Mouse (Mus musculus): ENCODE measurements at regions not wholly inside any gene's neighbourhood (a gene's known extent, or its start where the extent isn't known, plus 50 kb on each side); places are given as distances from the start of the nearest gene placed in this dataset.
A peak's percentile ranks its signal among the peaks of the same experiment; 100 is the strongest.

DNA sequence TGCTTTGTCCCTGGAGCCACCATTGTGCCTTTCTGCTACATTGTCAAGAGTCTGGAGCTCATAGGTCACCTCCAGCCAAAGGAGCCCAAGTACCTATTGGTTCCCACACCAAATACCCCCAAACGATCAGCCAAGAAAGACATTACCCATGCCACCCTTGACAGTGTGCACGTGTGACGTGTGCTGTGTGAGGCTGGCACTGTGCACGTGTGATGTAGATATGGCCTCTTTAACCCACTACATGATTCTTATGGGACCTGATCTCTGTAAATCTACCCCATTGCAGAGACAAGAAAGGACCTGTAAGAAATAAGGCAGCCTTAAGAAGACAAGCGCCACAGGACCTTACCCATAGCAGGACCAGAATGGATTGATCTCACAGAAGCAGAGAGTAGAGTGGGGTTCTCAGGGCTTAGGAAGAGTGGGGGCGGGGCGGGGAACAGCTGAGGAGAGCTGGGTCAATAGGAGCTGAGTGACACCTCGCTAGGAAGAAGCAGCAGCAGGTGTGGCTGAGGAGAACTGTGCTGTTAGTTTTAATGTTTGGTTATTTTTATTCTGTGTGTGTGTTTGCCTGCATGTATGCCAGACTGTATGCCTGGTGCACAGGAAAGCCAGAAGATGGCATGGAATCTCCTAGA is 331.5 kb upstream of the 3110018I06Rik start:
- no peaks in the 10 kb centered on the region for H3K36me3 ChIP-seq (ENCODE audit: control insufficient read depth, insufficient read depth, low read length)
- WGBS, result 84% methylated on average over 8 of the region's 8 CpGs
- no peaks in the 10 kb centered on the region for H3K27me3 ChIP-seq (ENCODE audit: control insufficient read depth, insufficient read depth, low read depth, low read length)
- no peaks in the 10 kb centered on the region for H3K9me3 ChIP-seq (replicated peaks; ENCODE audit: control insufficient read depth, low read length, poor library complexity, severe bottlenecking)
- H3K4me3 ChIP-seq (ENCODE audit: low read depth, low read length), result no peak overlapping the region
- H3K4me2 ChIP-seq (ENCODE audit: low read length), result no peak overlapping the region
- no peak overlapping the region for H3K27ac ChIP-seq (ENCODE audit: low read length)
- no peaks in the 10 kb centered on the region; the same call in 1 of the 2 replicates for H3K4me1 ChIP-seq (ENCODE audit: control insufficient read depth, insufficient read depth, low read length)
- no peak for ATAC-seq
- H3K9ac ChIP-seq (ENCODE audit: low read depth, low read length), result no peak overlapping the region

DNA sequence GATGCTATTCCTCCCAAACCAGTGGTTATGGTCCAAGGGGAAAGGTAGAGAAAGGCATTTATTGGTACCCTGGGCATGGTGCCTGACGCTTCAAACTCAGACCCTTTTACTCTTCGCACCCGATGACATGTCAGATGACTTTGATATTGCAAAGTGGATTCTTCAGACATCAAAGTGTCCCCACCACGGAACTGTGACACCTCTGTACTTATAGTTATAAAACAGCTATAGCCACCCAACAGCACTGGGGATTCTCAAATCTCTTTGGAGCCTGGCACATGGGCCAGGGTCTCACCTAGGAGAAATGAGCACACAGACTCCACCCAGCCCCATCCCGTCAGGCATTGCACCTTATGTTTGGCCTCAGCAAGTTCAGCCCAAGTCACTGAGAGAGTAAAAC is 329.3 kb upstream of the 3110018I06Rik start:
- 85% methylated on average over 5 of the region's 5 CpGs for WGBS
- no peaks in the 10 kb centered on the region for H3K27me3 ChIP-seq (ENCODE audit: control insufficient read depth, insufficient read depth, low read depth, low read length)
- no peaks in the 10 kb centered on the region for H3K9me3 ChIP-seq (replicated peaks; ENCODE audit: control insufficient read depth, low read length, poor library complexity, severe bottlenecking)
- H3K9ac ChIP-seq (ENCODE audit: low read depth, low read length), result no peak overlapping the region
- no peaks in the 10 kb centered on the region; the same call in 1 of the 2 replicates for H3K4me1 ChIP-seq (ENCODE audit: control insufficient read depth, insufficient read depth, low read length)
- no peak overlapping the region for H3K27ac ChIP-seq (ENCODE audit: low read length)
- ATAC-seq, result no peak
- H3K36me3 ChIP-seq (ENCODE audit: control insufficient read depth, insufficient read depth, low read length), result no peaks in the 10 kb centered on the region
- no peak overlapping the region for H3K4me3 ChIP-seq (ENCODE audit: low read depth, low read length)
- no peak overlapping the region for H3K4me2 ChIP-seq (ENCODE audit: low read length)

DNA sequence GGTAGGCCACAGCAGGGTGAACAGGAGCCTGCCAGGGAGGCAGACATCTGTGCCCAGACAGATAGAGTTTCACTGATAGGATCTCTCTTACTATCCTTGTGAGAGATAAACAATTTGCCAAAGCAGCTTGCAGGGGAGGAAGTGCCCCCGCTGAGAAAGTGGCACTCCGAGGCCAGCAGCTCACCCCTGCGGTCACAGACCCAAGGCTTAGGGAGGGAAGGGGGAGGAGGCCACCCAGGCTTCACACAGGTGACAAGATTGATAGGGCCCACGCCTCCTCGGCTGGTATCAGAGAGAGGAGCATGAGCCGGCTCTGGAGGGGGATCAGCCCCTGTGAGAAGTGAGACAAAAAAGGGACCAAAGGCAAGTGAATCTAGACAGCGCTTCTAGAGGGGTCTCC is 328.3 kb upstream of the 3110018I06Rik start:
- 19% methylated on average over 7 of the region's 7 CpGs for WGBS

DNA sequence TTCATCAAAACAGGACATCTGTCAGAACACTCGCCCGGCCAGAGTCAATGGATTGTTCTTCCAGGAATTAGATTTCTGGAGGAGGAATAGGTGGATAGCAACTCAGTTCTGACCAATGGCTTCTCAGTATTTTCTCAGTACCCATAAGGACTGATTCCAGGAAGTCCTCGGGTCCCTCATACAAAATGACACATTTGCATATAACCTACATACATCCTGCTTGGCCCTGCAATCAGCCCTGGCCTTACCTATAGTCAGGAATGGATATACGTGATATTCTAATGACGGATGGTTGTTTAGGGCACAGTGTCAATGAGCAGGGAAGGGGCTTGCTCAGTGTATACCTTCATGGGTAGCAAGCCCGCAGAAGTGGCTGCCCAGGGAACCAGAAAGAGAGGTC is 327.8 kb upstream of the 3110018I06Rik start:
- no peak overlapping the region for H3K4me3 ChIP-seq (ENCODE audit: low read depth, low read length)
- no peak for ATAC-seq
- no peaks in the 10 kb centered on the region; the same call in 1 of the 2 replicates for H3K4me1 ChIP-seq (ENCODE audit: control insufficient read depth, insufficient read depth, low read length)
- H3K27ac ChIP-seq (ENCODE audit: low read length), result no peak overlapping the region
- no peaks in the 10 kb centered on the region for H3K36me3 ChIP-seq (ENCODE audit: control insufficient read depth, insufficient read depth, low read length)
- H3K27me3 ChIP-seq (ENCODE audit: control insufficient read depth, insufficient read depth, low read depth, low read length), result no peaks in the 10 kb centered on the region
- no peak overlapping the region for H3K9ac ChIP-seq (ENCODE audit: low read depth, low read length)
- H3K9me3 ChIP-seq (replicated peaks; ENCODE audit: control insufficient read depth, low read length, poor library complexity, severe bottlenecking), result no peaks in the 10 kb centered on the region
- H3K4me2 ChIP-seq (ENCODE audit: low read length), result no peak overlapping the region
- 54% methylated on average over 6 of the region's 6 CpGs for WGBS

More for the DNA sequence above, 328.3 kb upstream of the 3110018I06Rik start:
- Histone ChIP-seq H3K4me2 (ENCODE audit: low read length) (no peak overlapping the region), H3K4me3 (ENCODE audit: low read depth, low read length) (no peak overlapping the region), H3K9me3 (replicated peaks; ENCODE audit: control insufficient read depth, low read length, poor library complexity, severe bottlenecking) (no peaks in the 10 kb centered on the region), H3K9ac (ENCODE audit: low read depth, low read length) (0 out of 2 replicates have a peak overlapping the region, but pooled peaks have one; percentile 2), H3K36me3 (ENCODE audit: control insufficient read depth, insufficient read depth, low read length) (no peaks in the 10 kb centered on the region), H3K4me1 (ENCODE audit: control insufficient read depth, insufficient read depth, low read length) (no peaks in the 10 kb centered on the region; the same call in 1 of the 2 replicates), H3K27ac (ENCODE audit: low read length) (no peak overlapping the region), H3K27me3 (ENCODE audit: control insufficient read depth, insufficient read depth, low read depth, low read length) (no peaks in the 10 kb centered on the region)
- no peak for ATAC-seq

DNA sequence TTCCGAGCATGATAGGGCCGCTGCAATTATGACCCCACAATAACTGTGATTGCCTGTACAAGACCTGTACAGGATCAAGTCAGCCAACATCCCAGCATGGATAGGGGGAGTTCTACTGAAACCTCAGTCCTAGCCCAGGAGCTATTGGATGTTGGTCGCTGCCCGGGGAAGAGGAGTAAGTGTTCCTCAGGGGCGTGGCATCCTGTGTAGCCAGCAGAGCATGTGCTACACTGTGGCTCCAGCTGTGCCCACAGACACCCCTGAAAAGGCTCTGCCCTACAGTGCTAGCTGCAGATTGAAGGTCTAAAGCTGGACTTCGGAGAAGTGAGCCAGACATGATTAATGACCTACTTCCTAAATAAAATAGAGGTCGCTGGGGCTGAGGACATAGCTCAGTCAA is 317.5 kb upstream of the 3110018I06Rik start:
- Histone ChIP-seq H3K27ac (ENCODE audit: low read length) (no peak overlapping the region), H3K4me2 (ENCODE audit: low read length) (no peak overlapping the region), H3K4me3 (ENCODE audit: low read depth, low read length) (no peak overlapping the region), H3K9me3 (replicated peaks; ENCODE audit: control insufficient read depth, low read length, poor library complexity, severe bottlenecking) (no peaks in the 10 kb centered on the region), H3K36me3 (ENCODE audit: control insufficient read depth, insufficient read depth, low read length) (no peaks in the 10 kb centered on the region), H3K4me1 (ENCODE audit: control insufficient read depth, insufficient read depth, low read length) (peaks cover 2% of the 10 kb centered on the region; the same call in 1 of the 2 replicates), H3K27me3 (ENCODE audit: control insufficient read depth, insufficient read depth, low read depth, low read length) (no peaks in the 10 kb centered on the region), H3K9ac (ENCODE audit: low read depth, low read length) (no peak overlapping the region)
- WGBS, result 84% methylated on average over 7 of the region's 7 CpGs
- no peak for ATAC-seq

DNA sequence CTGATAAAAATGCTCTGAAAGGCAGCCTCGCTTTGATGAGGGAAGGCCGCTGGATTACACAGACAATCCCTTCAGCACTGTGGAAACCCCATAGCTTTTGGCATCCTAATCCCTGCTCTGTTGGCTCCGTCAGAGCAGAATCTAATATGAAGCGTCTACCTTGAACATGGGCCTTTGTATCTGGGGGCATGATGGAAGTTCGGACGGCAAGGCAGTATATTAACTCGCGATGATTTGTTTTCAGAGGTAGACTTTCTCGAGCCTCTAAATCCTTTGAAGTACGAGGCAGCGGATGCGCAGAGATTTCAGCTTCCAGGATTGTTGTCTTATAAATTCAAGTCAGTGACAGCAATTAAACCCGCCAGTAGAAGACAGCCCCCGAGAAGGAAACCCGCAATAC is 316.8 kb upstream of the 3110018I06Rik start:
- no peak overlapping the region for H3K9ac ChIP-seq (ENCODE audit: low read depth, low read length)
- H3K36me3 ChIP-seq (ENCODE audit: control insufficient read depth, insufficient read depth, low read length), result no peaks in the 10 kb centered on the region
- no peaks in the 10 kb centered on the region for H3K27me3 ChIP-seq (ENCODE audit: control insufficient read depth, insufficient read depth, low read depth, low read length)
- H3K4me3 ChIP-seq (ENCODE audit: low read depth, low read length), result no peak overlapping the region
- peaks cover 2% of the 10 kb centered on the region; the same call in 1 of the 2 replicates for H3K4me1 ChIP-seq (ENCODE audit: control insufficient read depth, insufficient read depth, low read length)
- no peaks in the 10 kb centered on the region for H3K9me3 ChIP-seq (replicated peaks; ENCODE audit: control insufficient read depth, low read length, poor library complexity, severe bottlenecking)
- no peak for ATAC-seq
- WGBS, result 37% methylated on average over 15 of the region's 15 CpGs
- no peak overlapping the region for H3K4me2 ChIP-seq (ENCODE audit: low read length)
- H3K27ac ChIP-seq (ENCODE audit: low read length), result no peak overlapping the region

DNA sequence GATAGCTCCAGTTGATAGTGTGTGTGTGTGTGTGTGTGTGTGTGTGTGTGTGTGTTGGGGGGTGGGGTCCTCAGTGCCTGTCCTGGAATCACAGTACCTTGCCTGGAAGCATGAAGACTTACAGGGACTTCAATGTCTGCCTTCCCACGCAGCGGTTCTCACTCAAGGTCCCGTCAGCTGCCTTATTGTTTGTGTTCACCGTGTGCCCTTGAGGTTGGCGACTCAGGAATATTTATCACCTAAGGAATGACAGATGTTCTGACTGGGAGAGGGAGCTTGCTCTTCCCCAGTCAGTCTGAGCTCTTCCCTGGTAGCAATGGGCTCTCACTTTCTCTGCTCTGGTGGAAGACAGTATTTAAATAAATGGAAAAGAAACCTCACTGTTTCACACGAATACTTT is 309.8 kb upstream of the 3110018I06Rik start:
- Histone ChIP-seq H3K9me3 (replicated peaks; ENCODE audit: control insufficient read depth, low read length, poor library complexity, severe bottlenecking) (no peaks in the 10 kb centered on the region), H3K36me3 (ENCODE audit: control insufficient read depth, insufficient read depth, low read length) (no peaks in the 10 kb centered on the region), H3K4me2 (ENCODE audit: low read length) (no peak overlapping the region), H3K27ac (ENCODE audit: low read length) (no peak overlapping the region), H3K9ac (ENCODE audit: low read depth, low read length) (no peak overlapping the region), H3K4me1 (ENCODE audit: control insufficient read depth, insufficient read depth, low read length) (no peaks in the 10 kb centered on the region), H3K27me3 (ENCODE audit: control insufficient read depth, insufficient read depth, low read depth, low read length) (no peaks in the 10 kb centered on the region), H3K4me3 (ENCODE audit: low read depth, low read length) (no peak overlapping the region)
- ATAC-seq, result no peak
- 88% methylated on average over 6 of the region's 6 CpGs for WGBS

DNA sequence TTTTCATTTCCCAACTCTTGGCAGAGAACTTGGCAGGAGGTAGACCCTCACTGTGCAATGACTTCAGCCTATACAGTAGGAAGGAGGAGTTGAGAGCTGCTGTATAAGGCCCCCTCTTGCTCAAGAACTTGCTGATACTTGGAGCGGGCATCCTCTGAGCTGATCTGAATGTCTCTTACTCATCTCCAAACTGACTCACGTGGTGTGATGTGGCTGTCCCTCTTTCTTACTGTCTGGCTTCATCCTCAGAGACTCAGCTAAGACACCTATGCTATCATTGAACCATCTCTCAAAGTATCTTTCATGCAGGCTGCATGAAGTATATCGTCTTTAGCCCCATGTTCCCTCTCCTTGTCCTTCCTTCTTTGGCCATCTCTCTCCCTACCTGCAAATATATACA is 307.9 kb upstream of the 3110018I06Rik start:
- Histone ChIP-seq H3K27ac (ENCODE audit: low read length) (no peak overlapping the region), H3K9ac (ENCODE audit: low read depth, low read length) (no peak overlapping the region), H3K27me3 (ENCODE audit: control insufficient read depth, insufficient read depth, low read depth, low read length) (no peaks in the 10 kb centered on the region), H3K4me2 (ENCODE audit: low read length) (no peak overlapping the region), H3K36me3 (ENCODE audit: control insufficient read depth, insufficient read depth, low read length) (no peaks in the 10 kb centered on the region), H3K4me3 (ENCODE audit: low read depth, low read length) (no peak overlapping the region), H3K9me3 (replicated peaks; ENCODE audit: control insufficient read depth, low read length, poor library complexity, severe bottlenecking) (no peaks in the 10 kb centered on the region), H3K4me1 (ENCODE audit: control insufficient read depth, insufficient read depth, low read length) (no peaks in the 10 kb centered on the region)
- no peak for ATAC-seq
- WGBS, result 86% methylated on average over 3 of the region's 3 CpGs

DNA sequence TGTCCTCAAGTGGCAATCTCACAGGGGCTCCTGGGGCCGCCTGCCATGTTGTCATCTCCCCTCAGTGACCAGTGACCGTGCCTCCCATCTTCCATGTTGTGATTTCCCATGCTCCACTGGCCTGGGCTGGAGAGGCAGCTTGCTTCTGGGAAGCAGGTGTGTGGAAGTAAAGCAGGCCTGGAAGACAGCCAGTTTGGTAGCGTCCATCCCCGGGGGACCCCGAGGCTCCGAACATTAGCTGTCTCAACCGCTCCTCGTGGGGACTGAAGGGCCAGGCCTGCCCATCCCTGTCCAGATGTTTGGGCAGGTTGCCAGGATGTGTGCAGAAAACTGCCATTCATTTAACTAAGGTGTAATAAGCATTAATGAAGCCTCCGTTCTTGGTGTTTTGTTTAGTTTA is 307.1 kb upstream of the 3110018I06Rik start:
- no peaks in the 10 kb centered on the region for H3K4me1 ChIP-seq (ENCODE audit: control insufficient read depth, insufficient read depth, low read length)
- H3K9me3 ChIP-seq (replicated peaks; ENCODE audit: control insufficient read depth, low read length, poor library complexity, severe bottlenecking), result no peaks in the 10 kb centered on the region
- H3K27me3 ChIP-seq (ENCODE audit: control insufficient read depth, insufficient read depth, low read depth, low read length), result no peaks in the 10 kb centered on the region
- no peak overlapping the region for H3K4me3 ChIP-seq (ENCODE audit: low read depth, low read length)
- H3K27ac ChIP-seq (ENCODE audit: low read length), result no peak overlapping the region
- no peaks in the 10 kb centered on the region for H3K36me3 ChIP-seq (ENCODE audit: control insufficient read depth, insufficient read depth, low read length)
- no peak overlapping the region for H3K9ac ChIP-seq (ENCODE audit: low read depth, low read length)
- ATAC-seq, result no peak
- WGBS, result 76% methylated on average over 9 of the region's 9 CpGs
- H3K4me2 ChIP-seq (ENCODE audit: low read length), result no peak overlapping the region

Data from midbrain, embryonic 16.5 days (tissue).